Mouse (Mus musculus): Measurements from ENCODE around the gene 2700049A03Rik.
A peak's percentile ranks its signal among the peaks of the same experiment; 100 is the strongest.

- TF ChIP-seq POLR2A (IDR thresholded peaks at IDR 0.05; ENCODE audit: control insufficient read depth, low read depth, low read length) (peak; percentile 39; the same call in 1 of the 2 replicates), CTCF (IDR thresholded peaks at IDR 0.05; ENCODE audit: control insufficient read depth, insufficient read depth, insufficient replicate concordance, low read depth, low read length) (no peak)
Measured at GRCm38 (mm10) chr12:71113675-71114288, 22.9 kb upstream of the 2700049A03Rik start.

Data from testis, adult 2 months (tissue).